ENCODE assay signal across 24 mouse cellular contexts in the genomic region with DNA sequence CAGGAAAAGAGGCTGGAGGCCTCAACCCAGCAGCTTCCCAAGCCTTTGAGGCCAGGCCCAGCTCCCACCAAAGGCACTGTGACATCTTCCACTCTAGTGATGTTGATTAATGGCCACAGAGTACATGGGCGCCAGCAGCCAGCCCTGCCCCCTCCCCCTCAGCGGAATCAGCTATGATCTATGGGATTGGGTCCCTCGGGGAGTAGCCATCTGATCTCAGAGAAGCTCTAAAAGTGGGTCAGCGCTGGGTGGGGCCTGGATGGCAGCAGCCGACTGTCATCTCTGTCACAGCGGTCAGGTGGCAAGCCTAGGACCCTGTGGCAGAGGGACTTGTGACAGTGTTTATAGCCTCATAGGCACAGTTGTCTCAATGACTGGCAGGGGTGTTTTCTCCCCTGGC. TPM values are rescaled to one million over a fixed set of nuclear protein-coding genes. Genes with fewer than 3 reads are reported as not detected.
DNase-seq lines count a peak whose midpoint lies in the region; ATAC-seq lines count a peak whose summit lies in the region.
"Had no signal": no experiment of that assay in that cellular context is flagged by ENCODE, and none has a peak within 500 bp of the region (broad histone marks: within the 10 kb centered on the region; RNA-seq: fewer than 3 reads in every experiment).

No protein-coding gene starts in this region.

- no peaks in the 10 kb centered on the region for H3K36me3 ChIP-seq in hindbrain, embryonic 11.5 days (ENCODE audit: control insufficient read depth, insufficient read depth, low read length)
- H3K36me3 ChIP-seq in hindbrain, embryonic 13.5 days = no peaks in the 10 kb centered on the region
- H3K36me3 ChIP-seq in hindbrain, embryonic 15.5 days = no peaks in the 10 kb centered on the region
- H3K36me3 ChIP-seq in neural tube, embryonic 12.5 days = no peaks in the 10 kb centered on the region
- H3K36me3 ChIP-seq: forebrain, embryonic 12.5 days; G1E; heart, embryonic 13.5 days; midbrain, embryonic 10.5 days had no signal

- intact Hi-C loops in heart, postnatal 36 days (cut with DNase I) = no loop called here

- ATAC-seq in hindbrain, embryonic 11.5 days (ENCODE audit: low FRiP score) = peak; percentile 59
- no peak for ATAC-seq in hindbrain, embryonic 13.5 days (ENCODE audit: low FRiP score)
- peak; percentile 19; the same call in 1 of the 2 replicates for ATAC-seq in hindbrain, embryonic 15.5 days (ENCODE audit: low FRiP score, low read depth)
- 0 out of 2 replicates have a peak, but pooled peaks have one; percentile 29 for ATAC-seq in neural tube, embryonic 12.5 days (ENCODE audit: low FRiP score, low read depth)
- ATAC-seq: inflammation-experienced regulatory T-cells, adult 6 months; lung, postnatal 0 days had no signal

- H3K4me2 ChIP-seq in hindbrain, embryonic 11.5 days (replicated peaks; ENCODE audit: low read depth, low read length) = no peak overlapping the region
- no peak overlapping the region for H3K4me2 ChIP-seq in hindbrain, embryonic 13.5 days
- no peak overlapping the region for H3K4me2 ChIP-seq in hindbrain, embryonic 15.5 days
- no peak overlapping the region for H3K4me2 ChIP-seq in neural tube, embryonic 12.5 days (replicated peaks)
- H3K4me2 ChIP-seq: forebrain, embryonic 12.5 days; heart, embryonic 13.5 days had no signal

- H3K4me3 ChIP-seq in hindbrain, embryonic 11.5 days (ENCODE audit: low read depth, low read length) = no peak overlapping the region
- H3K4me3 ChIP-seq in hindbrain, embryonic 13.5 days = no peak overlapping the region
- H3K4me3 ChIP-seq in hindbrain, embryonic 15.5 days = no peak overlapping the region
- no peak overlapping the region for H3K4me3 ChIP-seq in neural tube, embryonic 12.5 days
- H3K4me3 ChIP-seq: forebrain, embryonic 12.5 days; heart, adult 2 months; heart, embryonic 13.5 days; midbrain, embryonic 10.5 days had no signal

- peak; percentile 45 for DNase-seq in hindbrain, embryonic 11.5 days (ENCODE audit: low spot score)
- DNase-seq in retina, postnatal 7 days (ENCODE audit: low read depth, low spot score) = peak; percentile 51
- no peak for DNase-seq in heart, postnatal 36 days
- DNase-seq in adrenal gland, postnatal 14 days = no peak
- DNase-seq: adrenal gland, adult 8-10 months; B cell, adult 2 months; cerebellum, adult 8-10 months; gastrocnemius, postnatal 25 days; heart, adult 2 months; heart, postnatal 14 days; kidney, adult 18-20 months; right cerebral cortex, postnatal 14 days had no signal

- 60% methylated on average over 6 of the region's 6 CpGs for WGBS in hindbrain, embryonic 11.5 days
- WGBS in hindbrain, embryonic 13.5 days = 56% methylated on average over 6 of the region's 6 CpGs
- WGBS in hindbrain, embryonic 15.5 days = 51% methylated on average over 6 of the region's 6 CpGs
- 48% methylated on average over 6 of the region's 6 CpGs for WGBS in neural tube, embryonic 12.5 days

- H3K27ac ChIP-seq in hindbrain, embryonic 11.5 days (ENCODE audit: low read depth, low read length) = no peak overlapping the region
- no peak overlapping the region for H3K27ac ChIP-seq in hindbrain, embryonic 13.5 days
- H3K27ac ChIP-seq in hindbrain, embryonic 15.5 days (replicated peaks) = 0 out of 2 replicates have a peak overlapping the region, but pooled peaks have one; percentile 11
- no peak overlapping the region for H3K27ac ChIP-seq in neural tube, embryonic 12.5 days
- H3K27ac ChIP-seq: forebrain, embryonic 12.5 days; heart, adult 2 months; heart, embryonic 13.5 days; kidney, postnatal 0 days; macrophage; midbrain, embryonic 10.5 days; stomach, postnatal 0 days had no signal

- no peaks in the 10 kb centered on the region; the same call in 1 of the 2 replicates for H3K27me3 ChIP-seq in hindbrain, embryonic 11.5 days (ENCODE audit: control insufficient read depth, insufficient read depth, low read length)
- peaks cover 18% of the 10 kb centered on the region; the same call in 1 of the 2 replicates for H3K27me3 ChIP-seq in hindbrain, embryonic 13.5 days
- H3K27me3 ChIP-seq in hindbrain, embryonic 15.5 days = no peaks in the 10 kb centered on the region
- no peaks in the 10 kb centered on the region; the same call in 1 of the 2 replicates for H3K27me3 ChIP-seq in neural tube, embryonic 12.5 days (replicated peaks)

- no peaks in the 10 kb centered on the region for H3K4me1 ChIP-seq in hindbrain, embryonic 11.5 days (replicated peaks; ENCODE audit: control insufficient read depth, insufficient read depth, low read length)
- H3K4me1 ChIP-seq in hindbrain, embryonic 13.5 days (replicated peaks) = peaks cover 24% of the 10 kb centered on the region
- peaks cover 11% of the 10 kb centered on the region for H3K4me1 ChIP-seq in hindbrain, embryonic 15.5 days (replicated peaks)
- H3K4me1 ChIP-seq in neural tube, embryonic 12.5 days = peaks cover 12% of the 10 kb centered on the region
- H3K4me1 ChIP-seq: heart, embryonic 13.5 days had no signal

- H3K9me3 ChIP-seq in hindbrain, embryonic 11.5 days (ENCODE audit: control insufficient read depth, low read length) = no peaks in the 10 kb centered on the region
- no peaks in the 10 kb centered on the region for H3K9me3 ChIP-seq in hindbrain, embryonic 13.5 days
- no peaks in the 10 kb centered on the region for H3K9me3 ChIP-seq in hindbrain, embryonic 15.5 days
- no peaks in the 10 kb centered on the region for H3K9me3 ChIP-seq in neural tube, embryonic 12.5 days
- H3K9me3 ChIP-seq: forebrain, embryonic 12.5 days; G1E; heart, embryonic 13.5 days; midbrain, embryonic 10.5 days had no signal

- H3K9ac ChIP-seq in hindbrain, embryonic 11.5 days (ENCODE audit: low read depth, low read length) = no peak overlapping the region
- H3K9ac ChIP-seq in hindbrain, embryonic 13.5 days = no peak overlapping the region
- no peak overlapping the region for H3K9ac ChIP-seq in hindbrain, embryonic 15.5 days
- H3K9ac ChIP-seq in neural tube, embryonic 12.5 days = no peak overlapping the region
- H3K9ac ChIP-seq: forebrain, embryonic 12.5 days; heart, embryonic 13.5 days had no signal

RNA-seq across cellular contexts. Expression of gene Dlgap4, which starts 37.5 kb away (rescaled TPM):
- 161 and 162 TPM in 2 replicates for polyA plus RNA-seq in hindbrain, embryonic 11.5 days (2014; fragmentation: Nextera tagmentation; extraction: Ambion mirVana)
- polyA plus RNA-seq in hindbrain, embryonic 13.5 days (2015; fragmentation: Nextera tagmentation; extraction: Ambion mirVana) = 232 and 238 TPM in 2 replicates
- 215 and 244 TPM in 2 replicates for polyA plus RNA-seq in hindbrain, embryonic 15.5 days (2015; fragmentation: Nextera tagmentation; extraction: Ambion mirVana)
- polyA plus RNA-seq in neural tube, embryonic 12.5 days (2016; fragmentation: Nextera tagmentation; extraction: Ambion mirVana) = 197 and 198 TPM in 2 replicates
- total RNA-seq in heart, postnatal 36 days (2021) = 10 to 100 TPM; 35.5 to 38.2 TPM
- 39.3 and 51.3 TPM in 2 replicates for total RNA-seq in adrenal gland, postnatal 14 days (2021)

Comparison
In these comparisons a context has a peak if more than half of its experiments do, and no peak if none do; other contexts are left out.
1. DNase-seq: peak in hindbrain, embryonic 11.5 days (single experiment) and retina, postnatal 7 days (single experiment); none in heart, postnatal 36 days (0 of 2) and adrenal gland, postnatal 14 days (single experiment).